Mouse (Mus musculus) heart, embryonic 11.5 days (tissue): ENCODE data around the gene Atp6ap2. TPM values are rescaled to one million over a fixed set of nuclear protein-coding genes. Genes with fewer than 3 reads are reported as not detected.
A peak's percentile ranks its signal among the peaks of the same experiment; 100 is the strongest.

Experiments used
- ATAC-seq: fragments of 200-750 bp; cut with Nextera tagmentation; replicated peaks from 2 replicates; pipeline ENCODE4 v1.8.0; 2017; ENCODE audit warnings: moderate library complexity; ENCODE audit not compliant: insufficient number of reproducible peaks, low FRiP score, low TSS enrichment
- H3K27ac ChIP-seq: fragments of 300-500 bp; sonication (generic); 2 replicates; pipeline ENCODE4 v1.5.1; 2014; ENCODE audit warnings: mild to moderate bottlenecking, low read depth, low read length
- H3K27me3 ChIP-seq: fragments of 300-500 bp; sonication (generic); 2 replicates; pipeline ENCODE4 v1.6.1; 2014; ENCODE audit warnings: mild to moderate bottlenecking, low read length, mixed read lengths; ENCODE audit not compliant: control insufficient read depth, insufficient read depth
- H3K36me3 ChIP-seq: fragments of 300-500 bp; sonication (generic); 2 replicates; pipeline ENCODE4 v1.6.1; 2014; ENCODE audit warnings: mild to moderate bottlenecking, low read length, moderate library complexity, mixed read lengths; ENCODE audit not compliant: control insufficient read depth, insufficient read depth
- H3K4me1 ChIP-seq: fragments of 300-500 bp; sonication (generic); 2 replicates; pipeline ENCODE4 v1.6.1; 2014; ENCODE audit warnings: low read length; ENCODE audit not compliant: control insufficient read depth, insufficient read depth
- H3K4me2 ChIP-seq: fragments of 300-500 bp; sonication (generic); 2 replicates; pipeline ENCODE4 v1.6.1; 2014; ENCODE audit warnings: mild to moderate bottlenecking, moderate library complexity
- H3K4me3 ChIP-seq: fragments of 300-500 bp; sonication (generic); 2 replicates; pipeline ENCODE4 v1.5.1; 2014; ENCODE audit warnings: low read depth, low read length
- H3K9ac ChIP-seq: fragments of 300-500 bp; sonication (generic); 2 replicates; pipeline ENCODE4 v1.6.1; 2014; ENCODE audit warnings: mild to moderate bottlenecking, low read depth, low read length, moderate library complexity
- H3K9me3 ChIP-seq: fragments of 300-500 bp; sonication (generic); replicated peaks from 2 replicates; pipeline ENCODE4 v1.6.1; 2016; ENCODE audit warnings: low read length; ENCODE audit not compliant: control insufficient read depth
- WGBS: fragments of 180-500 bp; shearing (Covaris S2); extraction: QIAGEN DNeasy Blood & Tissue Kit; methylation state at CpG from one replicate; pipeline ENCODE4 v1.1.7; 2014; ENCODE audit not compliant: insufficient replicate concordance; 5-methylcytosine and 5-hydroxymethylcytosine counted together
- polyA plus RNA-seq: library from polyadenylated mRNA; unstranded; fragments of >200 nt; fragmentation: Nextera tagmentation; extraction: Ambion mirVana; gene quantifications from 2 replicates; pipeline ENCODE4 v1.2.1, GENCODE M21; 2014

The Atp6ap2 gene
- polyA plus RNA-seq: 55.3 and 62.7 TPM in 2 replicates

- H3K9me3 ChIP-seq: no peaks in the 10 kb centered on the region
- H3K27me3 ChIP-seq: peaks cover 7% of the 10 kb centered on the region; the same call in 1 of the 2 replicates
- no peaks in the 10 kb centered on the region for H3K4me1 ChIP-seq
- peak within 1 kb of the TSS; percentile 68 for H3K4me3 ChIP-seq
- H3K4me2 ChIP-seq: peak within 1 kb of the TSS; percentile 63
- H3K27ac ChIP-seq: peak within 1 kb of the TSS; percentile 68
- ATAC-seq: peak; percentile 100
- 13% methylated on average over 49 of the region's 49 CpGs for WGBS
- H3K9ac ChIP-seq: peak within 1 kb of the TSS; percentile 86
- no peaks in the 10 kb centered on the region for H3K36me3 ChIP-seq
These were observed at the start of gene Atp6ap2 for GRCm38 (mm10) chrX:12587192-12587957. TSS of gene Atp6ap2 (plus strand) at chrX:12587801.

- 71% methylated on average over 1 of the region's 1 CpGs for WGBS
- ATAC-seq: no peak
These were observed 43.2 kb upstream of the Atp6ap2 start for GRCm38 (mm10) chrX:12544417-12544816.

DNA sequence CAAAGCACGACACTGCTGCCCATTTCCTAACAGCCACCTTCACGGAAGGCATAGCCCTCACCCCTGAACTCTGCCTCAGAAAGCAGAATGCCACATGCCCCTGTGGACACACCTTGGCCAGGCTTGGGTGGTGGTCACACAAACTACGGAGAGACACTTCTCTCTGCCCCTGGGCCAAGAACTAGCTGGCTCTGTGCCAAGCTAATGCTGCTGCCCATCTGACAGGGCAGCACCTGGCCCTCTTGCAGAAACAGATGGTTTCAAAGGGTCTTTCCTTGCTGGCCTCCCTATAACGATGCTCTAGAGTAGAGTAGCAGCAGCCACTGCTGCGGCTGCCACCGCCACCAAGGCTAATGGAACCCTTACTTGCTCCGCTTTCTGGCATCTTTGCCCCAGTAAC is 30.5 kb upstream of the Atp6ap2 start:
- Histone ChIP-seq H3K4me1 (no peaks in the 10 kb centered on the region), H3K27ac (no peak overlapping the region), H3K9me3 (no peaks in the 10 kb centered on the region), H3K9ac (no peak overlapping the region), H3K36me3 (no peaks in the 10 kb centered on the region), H3K4me2 (no peak overlapping the region), H3K4me3 (no peak overlapping the region), H3K27me3 (no peaks in the 10 kb centered on the region)
- WGBS: 79% methylated on average over 7 of the region's 7 CpGs
- ATAC-seq: no peak

More at GRCm38 (mm10) chrX:12544417-12544816, 43.2 kb upstream of the Atp6ap2 start:
- Histone ChIP-seq H3K36me3 (no peaks in the 10 kb centered on the region), H3K4me2 (no peak overlapping the region), H3K27ac (no peak overlapping the region), H3K4me1 (no peaks in the 10 kb centered on the region), H3K9me3 (no peaks in the 10 kb centered on the region), H3K9ac (no peak overlapping the region), H3K27me3 (no peaks in the 10 kb centered on the region), H3K4me3 (no peak overlapping the region)

- no peaks in the 10 kb centered on the region for H3K4me1 ChIP-seq
- H3K36me3 ChIP-seq: no peaks in the 10 kb centered on the region
- H3K27ac ChIP-seq: no peak overlapping the region
- 0 out of 2 replicates have a peak, but pooled peaks cover 3% of the 10 kb centered on the region for H3K27me3 ChIP-seq
- no peak overlapping the region for H3K4me2 ChIP-seq
- no peak overlapping the region for H3K9ac ChIP-seq
- ATAC-seq: no peak
- H3K4me3 ChIP-seq: no peak overlapping the region
- H3K9me3 ChIP-seq: no peaks in the 10 kb centered on the region
- WGBS: 78% methylated on average over 1 of the region's 1 CpGs
These were observed 16.2 kb upstream of the Atp6ap2 start for GRCm38 (mm10) chrX:12571407-12571806.

DNA sequence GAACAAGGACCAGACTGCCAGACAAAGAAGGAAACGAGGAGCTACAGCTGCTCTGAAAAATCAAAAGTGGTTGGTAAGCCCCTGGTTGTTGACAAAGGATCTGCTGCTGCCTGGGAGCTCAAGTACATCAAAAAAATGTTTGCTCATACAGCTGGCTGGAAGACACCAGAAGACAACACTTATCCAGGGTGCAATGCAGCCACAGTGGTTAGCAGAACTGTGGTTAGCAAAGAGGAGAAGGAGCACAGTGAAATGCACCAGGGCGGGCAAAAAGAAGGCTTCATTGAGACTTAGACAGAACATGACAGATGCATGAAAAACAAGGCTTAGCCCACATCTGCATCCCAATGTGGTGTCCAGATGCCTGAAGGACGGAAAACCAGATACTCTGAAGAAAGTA is 9.7 kb upstream of the Atp6ap2 start:
- no peak overlapping the region for H3K4me2 ChIP-seq
- H3K4me1 ChIP-seq: no peaks in the 10 kb centered on the region
- no peak for ATAC-seq
- WGBS: 65% methylated on average over 3 of the region's 3 CpGs
- H3K4me3 ChIP-seq: no peak overlapping the region
- 0 out of 2 replicates have a peak, but pooled peaks cover 4% of the 10 kb centered on the region for H3K27me3 ChIP-seq
- H3K9ac ChIP-seq: no peak overlapping the region
- no peaks in the 10 kb centered on the region for H3K9me3 ChIP-seq
- H3K27ac ChIP-seq: no peak overlapping the region
- no peaks in the 10 kb centered on the region for H3K36me3 ChIP-seq

DNA sequence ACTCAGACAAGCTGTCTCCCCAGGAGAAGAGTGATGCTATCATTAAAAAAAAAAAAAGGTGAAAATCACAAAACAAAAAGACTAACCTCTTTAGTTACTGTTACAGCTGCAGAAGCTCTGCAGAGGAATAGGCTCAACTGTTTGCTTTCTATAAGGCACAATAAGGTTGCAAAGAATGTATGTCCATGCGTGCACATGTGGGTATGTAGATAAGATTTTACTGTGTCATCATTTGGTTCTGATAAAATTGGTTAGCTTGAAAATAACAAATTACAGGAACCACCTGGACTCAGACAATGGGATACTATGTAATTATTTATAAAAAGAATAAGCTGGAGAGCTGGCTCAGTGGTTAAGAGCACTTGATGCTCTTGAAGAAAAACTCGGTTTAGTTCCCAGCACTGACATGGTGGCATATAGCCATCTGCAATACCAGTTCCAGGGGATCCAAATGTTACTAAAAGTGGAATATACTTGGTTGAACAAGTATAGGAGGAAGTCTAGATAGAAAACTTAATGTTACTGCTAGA is 9.2 kb upstream of the Atp6ap2 start:
- Histone ChIP-seq H3K4me3 (no peak overlapping the region), H3K9me3 (no peaks in the 10 kb centered on the region), H3K27me3 (0 out of 2 replicates have a peak, but pooled peaks cover 4% of the 10 kb centered on the region), H3K9ac (no peak overlapping the region), H3K27ac (no peak overlapping the region), H3K4me2 (no peak overlapping the region), H3K36me3 (no peaks in the 10 kb centered on the region), H3K4me1 (no peaks in the 10 kb centered on the region)
- 72% methylated on average over 2 of the region's 2 CpGs for WGBS
- no peak for ATAC-seq

GRCm38 (mm10) chrX:12583261-12583660 is 4.3 kb upstream of the Atp6ap2 start:
- no peaks in the 10 kb centered on the region for H3K36me3 ChIP-seq
- 82% methylated on average over 5 of the region's 5 CpGs for WGBS
- H3K4me2 ChIP-seq: no peak overlapping the region
- no peak overlapping the region for H3K4me3 ChIP-seq
- no peak overlapping the region for H3K9ac ChIP-seq
- no peaks in the 10 kb centered on the region for H3K9me3 ChIP-seq
- no peaks in the 10 kb centered on the region for H3K4me1 ChIP-seq
- ATAC-seq: no peak
- peaks cover 7% of the 10 kb centered on the region; the same call in 1 of the 2 replicates for H3K27me3 ChIP-seq
- H3K27ac ChIP-seq: no peak overlapping the region

- H3K4me1 ChIP-seq: no peaks in the 10 kb centered on the region
- no peaks in the 10 kb centered on the region for H3K36me3 ChIP-seq
- WGBS: 17% methylated on average over 17 of the region's 18 CpGs
- H3K4me3 ChIP-seq: peak overlapping the region; percentile 68
- ATAC-seq: peak; percentile 33; the same call in 1 of the 2 replicates
- peak overlapping the region; percentile 63 for H3K4me2 ChIP-seq
- peaks cover 3% of the 10 kb centered on the region; the same call in 1 of the 2 replicates for H3K27me3 ChIP-seq
- H3K27ac ChIP-seq: peak overlapping the region; percentile 68
- H3K9ac ChIP-seq: peak overlapping the region; percentile 86
- no peaks in the 10 kb centered on the region for H3K9me3 ChIP-seq
These were observed 356 bp downstream of the Atp6ap2 start for GRCm38 (mm10) chrX:12587958-12588355.
